Mouse (Mus musculus): ENCODE data around the gene Col5a1.

DNA sequence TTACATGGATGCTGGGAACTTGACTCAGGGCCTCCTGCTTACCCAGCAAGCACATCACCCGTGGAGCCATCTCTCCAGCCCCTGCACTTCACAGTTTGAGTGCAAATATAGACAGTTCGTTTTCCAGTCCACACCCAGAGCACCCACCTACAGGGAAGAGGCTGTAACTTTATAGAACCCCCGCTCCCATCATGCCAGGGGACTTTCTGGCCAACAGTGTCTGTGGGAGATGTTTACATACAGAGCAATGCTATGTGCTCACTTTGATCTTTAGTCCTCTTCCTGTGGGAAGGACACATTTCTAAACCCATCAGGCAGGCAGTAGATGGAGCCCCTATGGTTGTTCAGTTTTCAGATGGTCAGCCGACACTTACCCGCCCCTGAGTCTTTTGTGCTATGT lies 180.5 kb downstream of the Col5a1 start:
- TF ChIP-seq POLR2A (IDR thresholded peaks at IDR 0.05; ENCODE audit: insufficient read depth, low read depth, low read length), result no peak
- no peak for TF ChIP-seq CTCF (IDR thresholded peaks at IDR 0.05; ENCODE audit: insufficient read depth, low read depth, low read length)

Measured in olfactory bulb, adult 2 months (tissue).